Mouse (Mus musculus): ENCODE results near the gene Fgr.

Fgr gene

GRCm38 (mm10) chr4:133014896-133015709 lies 41.2 kb downstream of the Fgr start:
- DNase-seq (ENCODE audit: low read depth, low spot score), result no peak

GRCm38 (mm10) chr4:133015710-133016651 lies 42.1 kb downstream of the Fgr start:
- no peak for DNase-seq (ENCODE audit: low read depth, low spot score)

- no peak for DNase-seq (ENCODE audit: low read depth, low spot score)
These were observed 43.0 kb downstream of the Fgr start for GRCm38 (mm10) chr4:133016677-133017415.

GRCm38 (mm10) chr4:133017597-133018262 lies 43.8 kb downstream of the Fgr start:
- DNase-seq (ENCODE audit: low read depth, low spot score), result no peak

- DNase-seq (ENCODE audit: low read depth, low spot score), result no peak
These were observed 44.4 kb downstream of the Fgr start for GRCm38 (mm10) chr4:133018263-133018798.

GRCm38 (mm10) chr4:133020721-133021120 lies 46.8 kb downstream of the Fgr start:
- DNase-seq (ENCODE audit: low read depth, low spot score), result no peak

GRCm38 (mm10) chr4:133021181-133021671 lies 47.3 kb downstream of the Fgr start:
- no peak for DNase-seq (ENCODE audit: low read depth, low spot score)

- no peak for DNase-seq (ENCODE audit: low read depth, low spot score)
These were observed 48.3 kb downstream of the Fgr start for GRCm38 (mm10) chr4:133022217-133022616.

- DNase-seq (ENCODE audit: low read depth, low spot score), result no peak
These were observed 49.2 kb downstream of the Fgr start for GRCm38 (mm10) chr4:133022954-133023635.

GRCm38 (mm10) chr4:133023636-133024035 lies 49.7 kb downstream of the Fgr start:
- no peak for DNase-seq (ENCODE audit: low read depth, low spot score)

- no peak for DNase-seq (ENCODE audit: low read depth, low spot score)
These were observed 50.5 kb downstream of the Fgr start for GRCm38 (mm10) chr4:133024404-133024803.

- DNase-seq (ENCODE audit: low read depth, low spot score), result no peak
These were observed 51.2 kb downstream of the Fgr start for GRCm38 (mm10) chr4:133024969-133025685.

GRCm38 (mm10) chr4:133026272-133026671 lies 52.4 kb downstream of the Fgr start:
- DNase-seq (ENCODE audit: low read depth, low spot score), result no peak

GRCm38 (mm10) chr4:133026826-133027375 lies 53.0 kb downstream of the Fgr start:
- no peak for DNase-seq (ENCODE audit: low read depth, low spot score)

- no peak for DNase-seq (ENCODE audit: low read depth, low spot score)
These were observed 53.8 kb downstream of the Fgr start for GRCm38 (mm10) chr4:133027721-133028120.

- DNase-seq (ENCODE audit: low read depth, low spot score), result no peak
These were observed 54.3 kb downstream of the Fgr start for GRCm38 (mm10) chr4:133028193-133028592.

- DNase-seq (ENCODE audit: low read depth, low spot score), result no peak
These were observed 55.0 kb downstream of the Fgr start for GRCm38 (mm10) chr4:133028875-133029274.

- peak; percentile 63 for DNase-seq (ENCODE audit: low read depth, low spot score)
These were observed 58.7 kb downstream of the Fgr start for GRCm38 (mm10) chr4:133032410-133033095.

GRCm38 (mm10) chr4:133034478-133034877 lies 60.6 kb downstream of the Fgr start:
- peak; percentile 73 for DNase-seq (ENCODE audit: low read depth, low spot score)

Data from ES-CJ7 (cell line).